Mouse (Mus musculus) layer of hippocampus, adult 8-10 months (tissue): ENCODE data around the gene Sapcd2. TPM values are rescaled to one million over a fixed set of nuclear protein-coding genes. Genes with fewer than 3 reads are reported as not detected.

Source experiments
- DNase-seq, 2 experiments: peaks; one replicate each; pipeline ENCODE4 v3.0.0; 2022; ENCODE audit warnings: low spot score in 2 of 2
- total RNA-seq, 4 experiments: library from RNA; stranded (reverse); gene quantifications; 2 replicates each; pipeline ENCODE4 v1.2.4; 2022

The Sapcd2 gene
- total RNA-seq, 4 experiments from 2014 or later, result 2.4 to 4.6 (median 4.2) TPM

GRCm38 (mm10) chr2:25422587-25423410 lies 50.7 kb downstream of the Sapcd2 start, which contains the start of gene Fut7:
Gene Fut7 (plus strand): TSS chr2:25423267.
- no peak for DNase-seq

GRCm38 (mm10) chr2:25423626-25424025 lies 51.5 kb downstream of the Sapcd2 start:
- DNase-seq, result no peak

GRCm38 (mm10) chr2:25425481-25425880 lies 53.4 kb downstream of the Sapcd2 start:
- no peak for DNase-seq

GRCm38 (mm10) chr2:25426721-25427191 lies 54.6 kb downstream of the Sapcd2 start:
- peak in 1 of 2 experiments; percentile 80 for DNase-seq

- no peak for DNase-seq
These were observed 55.1 kb downstream of the Sapcd2 start for GRCm38 (mm10) chr2:25427256-25427655.

Other genes starting within 250 kb of the Sapcd2 start
- 10 to 100 TPM; 16.9 to 20.4 (median 19.5) TPM for gene Nrarp, start 191.6 kb upstream of the Sapcd2 start, total RNA-seq
- 1 to 10 TPM; 2.2 to 4.6 (median 2.8) TPM for gene Tor4a, start 175.4 kb upstream of the Sapcd2 start, total RNA-seq
- gene Nelfb, start 160.8 kb upstream of the Sapcd2 start, total RNA-seq, result 10 to 100 TPM; 56.7 to 64.9 (median 64.0) TPM
- under 1 TPM in 2 of 4 experiments, not detected in 2; 0.27 to 0.29 TPM for gene Stpg3, start 157.7 kb upstream of the Sapcd2 start, total RNA-seq
- not detected for gene Fam166a, start 153.6 kb upstream of the Sapcd2 start, total RNA-seq
- gene Tubb4b, start 147.6 kb upstream of the Sapcd2 start, total RNA-seq, result 100 to 1,000 TPM; 303 to 348 (median 313) TPM
- gene Slc34a3, start 138.0 kb upstream of the Sapcd2 start, total RNA-seq, result not detected
- gene Rnf224, start 135.5 kb upstream of the Sapcd2 start, total RNA-seq, result not detected
- 100 to 1,000 TPM; 219 to 241 (median 229) TPM for gene Rnf208, start 130.1 kb upstream of the Sapcd2 start, total RNA-seq
- not detected for gene Cysrt1, start 129.9 kb upstream of the Sapcd2 start, total RNA-seq
- gene AL732309.1, start 125.5 kb upstream of the Sapcd2 start, total RNA-seq, result 1 to 10 TPM; 3.3 to 5.5 (median 4.4) TPM
- gene Tmem203, start 116.9 kb upstream of the Sapcd2 start, total RNA-seq, result 10 to 100 TPM; 27.0 to 44.4 (median 33.9) TPM
- 10 to 100 TPM; 19.9 to 27.8 (median 24.3) TPM for gene Tprn, start 109.7 kb upstream of the Sapcd2 start, total RNA-seq
- 10 to 100 TPM; 59.0 to 71.0 (median 64.3) TPM for gene Ssna1, start 99.9 kb upstream of the Sapcd2 start, total RNA-seq
- 100 to 1,000 TPM in 2 of 4 experiments, 10 to 100 TPM in 2; 87.9 to 110 (median 99.0) TPM for gene Anapc2, start 99.8 kb upstream of the Sapcd2 start, total RNA-seq
- not detected for gene Tmem210, start 84.2 kb upstream of the Sapcd2 start, total RNA-seq
- gene Lrrc26, start 82.4 kb upstream of the Sapcd2 start, total RNA-seq, result not detected
- gene Grin1, start 53.1 kb upstream of the Sapcd2 start, total RNA-seq, result 100 to 1,000 TPM; 366 to 436 (median 415) TPM
- 10 to 100 TPM; 53.7 to 68.2 (median 59.6) TPM for gene Man1b1, start 40.0 kb upstream of the Sapcd2 start, total RNA-seq
- 10 to 100 TPM; 38.9 to 52.9 (median 45.4) TPM for gene Dpp7, start 16.0 kb upstream of the Sapcd2 start, total RNA-seq
- 10 to 100 TPM; 12.0 to 28.7 (median 20.3) TPM for gene Uap1l1, start 6.6 kb upstream of the Sapcd2 start, total RNA-seq
- 10 to 100 TPM; 14.6 to 20.7 (median 16.8) TPM for gene Entpd2, start 23.6 kb downstream of the Sapcd2 start, total RNA-seq
- 100 to 1,000 TPM; 390 to 435 (median 411) TPM for gene Npdc1, start 27.0 kb downstream of the Sapcd2 start, total RNA-seq
- gene Fut7, start 50.9 kb downstream of the Sapcd2 start, total RNA-seq, result under 1 TPM; 0.35 to 0.98 (median 0.44) TPM
- gene Abca2, start 56.4 kb downstream of the Sapcd2 start, total RNA-seq, result 100 to 1,000 TPM; 165 to 186 (median 183) TPM
- gene Clic3, start 84.5 kb downstream of the Sapcd2 start, total RNA-seq, result under 1 TPM in 2 of 4 experiments, not detected in 2; 0.43 to 0.92 TPM
- gene Paxx, start 88.8 kb downstream of the Sapcd2 start, total RNA-seq, result 10 to 100 TPM; 60.3 to 63.5 (median 61.8) TPM
- gene Ptgds, start 97.7 kb downstream of the Sapcd2 start, total RNA-seq, result 1,000 to 10,000 TPM in 3 of 4 experiments, 100 to 1,000 TPM in 1; 912 to 1,488 (median 1,209) TPM
- not detected for gene Lcn12, start 121.6 kb downstream of the Sapcd2 start, total RNA-seq
- gene Fbxw5, start 128.4 kb downstream of the Sapcd2 start, total RNA-seq, result 100 to 1,000 TPM; 116 to 120 (median 118) TPM
- 1 to 10 TPM in 3 of 4 experiments, under 1 TPM in 1; 0.77 to 1.4 (median 1.2) TPM for gene C8g, start 129.4 kb downstream of the Sapcd2 start, total RNA-seq
- gene Traf2, start 174.6 kb downstream of the Sapcd2 start, total RNA-seq, result 10 to 100 TPM; 10.1 to 12.1 (median 10.7) TPM
- gene Edf1, start 185.5 kb downstream of the Sapcd2 start, total RNA-seq, result 100 to 1,000 TPM; 124 to 203 (median 161) TPM
- 1 to 10 TPM in 3 of 4 experiments, under 1 TPM in 1; 0.96 to 3.8 (median 2.0) TPM for gene Mamdc4, start 202.5 kb downstream of the Sapcd2 start, total RNA-seq
- gene Phpt1, start 202.9 kb downstream of the Sapcd2 start, total RNA-seq, result 10 to 100 TPM; 64.6 to 76.6 (median 69.6) TPM
- gene Ajm1, start 209.4 kb downstream of the Sapcd2 start, total RNA-seq, result 100 to 1,000 TPM in 1 of 4 experiments, 10 to 100 TPM in 3; 82.9 to 103 (median 92.4) TPM
- gene Rabl6, start 236.2 kb downstream of the Sapcd2 start, total RNA-seq, result 100 to 1,000 TPM; 127 to 168 (median 150) TPM
- not detected for gene Ccdc183, start 245.4 kb downstream of the Sapcd2 start, total RNA-seq
- gene Tmem141, start 249.7 kb downstream of the Sapcd2 start, total RNA-seq, result 10 to 100 TPM; 14.9 to 24.0 (median 16.6) TPM